Mouse (Mus musculus): ENCODE data around the gene Sap30l.

DNA sequence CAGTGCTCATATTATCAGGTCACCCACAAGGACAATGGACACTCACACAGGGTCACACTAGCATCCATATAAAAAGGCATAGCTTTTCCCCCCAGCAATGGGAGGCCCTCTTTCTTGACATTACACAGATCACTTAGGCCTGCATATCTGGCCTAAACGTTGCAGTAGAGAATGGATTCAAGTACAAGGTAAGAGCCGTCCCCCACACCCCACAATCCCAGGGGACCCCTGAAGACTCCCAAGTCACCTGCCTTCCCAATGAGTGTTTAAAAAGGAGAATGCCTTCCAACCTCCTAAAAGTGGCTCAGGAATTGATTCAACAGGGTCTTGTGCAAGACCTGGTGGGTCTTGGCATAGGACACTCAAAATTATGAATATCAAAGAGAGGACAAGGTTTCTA is 33.9 kb downstream of the Sap30l start:
- no peak for TF ChIP-seq CTCF (IDR thresholded peaks at IDR 0.05; ENCODE audit: borderline replicate concordance, insufficient read depth, low read length)
- no peak for TF ChIP-seq POLR2A (IDR thresholded peaks at IDR 0.05; ENCODE audit: low read depth, low read length)

All from embryonic fibroblast, embryonic 13.5 days (primary cell).